Mouse (Mus musculus): Measurements from ENCODE around the gene Otub1. TPM values are rescaled to one million over a fixed set of nuclear protein-coding genes. Genes with fewer than 3 reads are reported as not detected.

Otub1 gene
- polyA plus RNA-seq (2014; fragmentation: Illumina TruSeq; extraction: RNeasy Lipid Tissue Mini Kit (QIAGEN cat#74804); ENCODE audit: low read depth, low replicate concordance) = 49.5 TPM

DNA sequence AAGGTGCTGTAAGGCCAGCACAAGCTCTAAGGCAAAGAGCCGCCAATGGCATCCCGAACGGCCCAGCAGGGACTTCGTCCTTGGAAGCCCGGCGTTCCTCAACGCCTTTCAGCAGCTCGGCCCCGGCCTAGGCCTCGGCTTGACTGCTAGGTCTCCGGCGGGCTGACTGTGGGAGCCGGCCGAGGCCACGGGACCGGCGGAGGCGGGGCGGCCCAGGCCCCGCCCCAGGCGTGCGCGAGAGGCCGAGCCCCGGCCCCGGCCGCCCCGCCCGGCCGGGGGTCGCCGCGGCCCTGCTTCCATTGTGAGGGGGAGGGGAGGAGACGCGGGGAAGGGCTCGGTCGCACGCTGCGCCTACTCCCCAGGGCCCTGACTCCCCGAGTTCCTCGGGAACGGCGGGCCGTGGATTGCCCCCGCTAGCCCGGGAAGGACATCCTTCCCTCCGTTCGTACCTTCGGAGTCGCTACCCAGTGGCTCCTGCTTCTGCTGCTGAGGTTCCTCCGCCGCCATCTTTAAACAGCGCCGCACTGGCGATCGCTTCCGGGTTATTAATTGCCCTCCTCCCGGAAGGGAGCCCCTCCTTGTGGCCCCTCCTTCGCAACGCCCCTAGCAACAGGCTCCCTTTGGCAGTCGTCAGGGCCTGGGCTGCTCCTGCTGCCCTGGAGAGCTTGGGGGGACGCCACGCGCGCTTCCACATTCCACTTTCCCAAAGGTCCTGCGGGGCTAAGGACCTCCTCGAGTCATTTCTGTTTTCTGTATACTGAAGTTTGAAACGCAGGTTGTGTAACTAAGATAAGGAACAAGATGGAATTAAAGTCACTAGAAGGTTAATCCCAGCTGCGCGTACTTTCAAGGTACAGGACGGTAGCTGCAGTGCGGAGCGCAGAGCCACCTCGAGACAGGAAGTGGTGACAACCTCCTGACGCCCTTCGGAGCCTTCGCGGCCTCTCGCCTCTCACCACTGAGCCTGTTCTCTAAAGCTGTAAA, at the start of gene Otub1:
TSS of gene Otub1 (minus strand) at position 564 of the 984 bp plus-strand sequence.

DNA sequence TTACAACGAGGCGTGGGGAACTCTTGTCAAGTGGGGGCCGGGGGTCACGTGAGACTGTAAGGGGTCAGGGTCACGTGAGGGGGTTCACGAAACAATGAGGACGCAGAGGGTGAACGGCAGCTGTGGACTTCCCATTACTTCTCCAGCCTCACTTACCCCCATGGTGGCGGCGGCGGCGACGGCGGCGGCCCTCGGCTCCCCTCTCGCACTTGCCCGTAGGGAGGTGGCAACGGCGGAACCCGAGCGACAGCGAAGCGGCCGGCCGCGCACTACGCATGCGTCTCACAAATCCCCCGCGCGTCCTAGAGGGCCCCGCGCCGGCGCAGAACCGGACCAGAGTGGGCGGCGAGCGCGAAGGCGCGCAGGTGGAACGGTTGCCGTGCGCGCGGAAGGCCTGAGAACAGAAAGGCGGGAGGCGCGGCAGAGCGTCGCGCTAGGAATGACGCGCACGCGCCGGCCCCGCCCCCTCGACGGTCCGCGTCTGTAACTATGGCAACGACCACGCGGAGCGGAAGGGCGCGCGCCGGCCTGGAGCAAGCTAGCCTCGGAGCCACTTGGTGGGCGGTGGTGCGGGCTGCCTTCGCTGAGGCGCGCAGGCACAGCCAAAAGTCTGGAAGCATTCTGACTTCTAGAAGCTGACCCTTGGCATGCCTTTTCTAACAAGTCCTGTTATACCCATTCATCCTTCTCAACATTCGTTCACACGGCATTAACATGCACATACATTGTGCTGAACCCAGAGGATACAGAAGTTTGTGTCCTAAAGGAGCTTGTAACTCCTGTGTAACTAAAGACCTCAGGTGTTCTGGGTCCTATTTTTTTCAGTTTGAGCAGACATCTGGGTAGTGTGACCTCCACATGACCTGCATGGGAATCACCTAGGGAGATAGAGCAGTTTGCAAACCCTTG, 34.9 kb upstream of the Otub1 start, which contains the start of gene Naa40:
TSS of gene Naa40 (minus strand) at position 402 of the 909 bp plus-strand sequence.

DNA sequence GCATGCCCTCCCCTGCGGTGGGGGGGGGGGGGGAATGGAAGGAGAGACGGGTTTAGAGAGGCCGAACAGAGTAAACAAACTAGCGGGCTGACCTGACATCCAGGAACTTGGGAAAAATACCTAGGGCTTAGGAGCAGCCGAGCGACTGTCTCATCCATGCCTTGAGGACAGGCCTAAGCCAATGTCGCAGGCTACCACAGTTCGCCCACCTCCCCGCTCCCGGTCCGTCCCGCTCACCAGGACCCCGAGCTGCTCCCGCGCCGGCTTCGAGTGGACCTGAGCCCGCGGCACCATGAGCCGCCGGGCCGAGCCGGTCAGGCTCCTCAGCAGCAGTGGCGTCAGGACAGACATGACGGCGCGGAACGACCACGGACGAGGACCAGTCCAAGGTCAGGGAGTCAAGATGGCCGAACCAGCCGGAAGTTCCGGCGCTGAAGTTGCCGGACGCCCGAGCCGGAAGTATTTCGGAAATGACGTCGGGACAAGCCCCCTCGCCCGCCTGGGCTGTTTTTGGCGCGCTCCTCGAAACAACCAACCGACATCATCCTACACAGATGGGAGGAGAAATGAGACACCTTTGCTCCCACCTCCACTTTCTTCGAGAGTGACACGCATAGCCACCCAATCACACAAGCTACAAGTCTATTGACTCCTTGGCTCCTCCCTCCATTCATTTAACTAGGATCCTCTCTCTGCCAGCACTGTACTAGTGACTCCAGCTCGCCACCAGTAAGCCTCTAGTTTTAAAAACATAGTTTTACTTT, 11.2 kb upstream of the Otub1 start, which contains the start of gene Cox8a:
TSS of gene Cox8a (minus strand) at position 455 of the 764 bp plus-strand sequence.

Other genes with a start within 250 kb of the Otub1 start
- gene Ppp1r14b, start 231.3 kb downstream of the Otub1 start, polyA plus RNA-seq (2014; fragmentation: Illumina TruSeq; extraction: RNeasy Lipid Tissue Mini Kit (QIAGEN cat#74804); ENCODE audit: low read depth, low replicate concordance) = 55.2 TPM
- 21.0 TPM for gene Plcb3, start 229.8 kb downstream of the Otub1 start, polyA plus RNA-seq (2014; fragmentation: Illumina TruSeq; extraction: RNeasy Lipid Tissue Mini Kit (QIAGEN cat#74804); ENCODE audit: low read depth, low replicate concordance)
- 44.1 TPM for gene Fkbp2, start 225.8 kb downstream of the Otub1 start, polyA plus RNA-seq (2014; fragmentation: Illumina TruSeq; extraction: RNeasy Lipid Tissue Mini Kit (QIAGEN cat#74804); ENCODE audit: low read depth, low replicate concordance)
- gene Vegfb, start 218.7 kb downstream of the Otub1 start, polyA plus RNA-seq (2014; fragmentation: Illumina TruSeq; extraction: RNeasy Lipid Tissue Mini Kit (QIAGEN cat#74804); ENCODE audit: low read depth, low replicate concordance) = 291 TPM
- gene Dnajc4, start 213.7 kb downstream of the Otub1 start, polyA plus RNA-seq (2014; fragmentation: Illumina TruSeq; extraction: RNeasy Lipid Tissue Mini Kit (QIAGEN cat#74804); ENCODE audit: low read depth, low replicate concordance) = 61.0 TPM
- gene Nudt22, start 210.2 kb downstream of the Otub1 start, polyA plus RNA-seq (2014; fragmentation: Illumina TruSeq; extraction: RNeasy Lipid Tissue Mini Kit (QIAGEN cat#74804); ENCODE audit: low read depth, low replicate concordance) = 34.6 TPM
- 24.2 TPM for gene Trpt1, start 210.2 kb downstream of the Otub1 start, polyA plus RNA-seq (2014; fragmentation: Illumina TruSeq; extraction: RNeasy Lipid Tissue Mini Kit (QIAGEN cat#74804); ENCODE audit: low read depth, low replicate concordance)
- gene Fermt3, start 186.8 kb downstream of the Otub1 start, polyA plus RNA-seq (2014; fragmentation: Illumina TruSeq; extraction: RNeasy Lipid Tissue Mini Kit (QIAGEN cat#74804); ENCODE audit: low read depth, low replicate concordance) = 3.3 TPM
- gene Stip1, start 166.3 kb downstream of the Otub1 start, polyA plus RNA-seq (2014; fragmentation: Illumina TruSeq; extraction: RNeasy Lipid Tissue Mini Kit (QIAGEN cat#74804); ENCODE audit: low read depth, low replicate concordance) = 110 TPM
- 234 TPM for gene Macrod1, start 149.5 kb downstream of the Otub1 start, polyA plus RNA-seq (2014; fragmentation: Illumina TruSeq; extraction: RNeasy Lipid Tissue Mini Kit (QIAGEN cat#74804); ENCODE audit: low read depth, low replicate concordance)
- 0.89 TPM for gene Flrt1, start 100.6 kb downstream of the Otub1 start, polyA plus RNA-seq (2014; fragmentation: Illumina TruSeq; extraction: RNeasy Lipid Tissue Mini Kit (QIAGEN cat#74804); ENCODE audit: low read depth, low replicate concordance)
- 337 TPM for gene Cox8a, start 11.3 kb upstream of the Otub1 start, polyA plus RNA-seq (2014; fragmentation: Illumina TruSeq; extraction: RNeasy Lipid Tissue Mini Kit (QIAGEN cat#74804); ENCODE audit: low read depth, low replicate concordance)
- gene Naa40, start 34.9 kb upstream of the Otub1 start, polyA plus RNA-seq (2014; fragmentation: Illumina TruSeq; extraction: RNeasy Lipid Tissue Mini Kit (QIAGEN cat#74804); ENCODE audit: low read depth, low replicate concordance) = 27.8 TPM
- gene Rcor2, start 61.0 kb upstream of the Otub1 start, polyA plus RNA-seq (2014; fragmentation: Illumina TruSeq; extraction: RNeasy Lipid Tissue Mini Kit (QIAGEN cat#74804); ENCODE audit: low read depth, low replicate concordance) = 7.4 TPM
- gene Mark2, start 135.5 kb upstream of the Otub1 start, polyA plus RNA-seq (2014; fragmentation: Illumina TruSeq; extraction: RNeasy Lipid Tissue Mini Kit (QIAGEN cat#74804); ENCODE audit: low read depth, low replicate concordance) = 31.5 TPM
- 8.9 TPM for gene Spindoc, start 176.7 kb upstream of the Otub1 start, polyA plus RNA-seq (2014; fragmentation: Illumina TruSeq; extraction: RNeasy Lipid Tissue Mini Kit (QIAGEN cat#74804); ENCODE audit: low read depth, low replicate concordance)
- gene 2700081O15Rik, start 211.3 kb upstream of the Otub1 start, polyA plus RNA-seq (2014; fragmentation: Illumina TruSeq; extraction: RNeasy Lipid Tissue Mini Kit (QIAGEN cat#74804); ENCODE audit: low read depth, low replicate concordance) = 15.0 TPM